Mouse (Mus musculus) liver, postnatal 0 days (tissue): ENCODE data around the gene Smco1.

ENCODE experiments used
- CTCF ChIP-seq: sonication (generic); IDR thresholded peaks from 2 replicates; pipeline ENCODE4 v1.5.1; 2016; ENCODE audit warnings: antibody characterized with exemption, low read depth
- EP300 ChIP-seq: IDR thresholded peaks from 2 replicates; pipeline ENCODE4 v1.6.1; 2016; ENCODE audit warnings: antibody characterized with exemption, low read depth, mild to moderate bottlenecking

DNA sequence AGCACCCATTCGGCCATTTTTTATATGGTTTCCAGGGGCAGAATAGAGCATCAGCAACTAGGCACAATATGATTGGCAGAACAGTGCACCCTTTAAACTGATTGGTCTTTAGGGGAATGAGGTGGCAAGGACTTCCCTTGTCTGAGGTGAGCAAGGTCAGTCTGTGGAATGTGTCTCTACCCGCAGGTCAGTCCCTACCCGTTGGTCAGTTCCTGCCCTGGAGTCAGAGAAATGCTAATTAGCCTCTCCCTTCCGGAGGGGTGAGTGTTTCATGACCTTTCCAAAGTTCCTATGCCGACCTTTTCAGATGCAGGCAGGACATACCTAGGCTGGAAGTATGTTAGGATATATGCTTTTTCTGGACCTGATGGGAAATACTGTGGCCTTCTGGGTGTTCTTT is 41.1 kb downstream of the Smco1 start:
- no peak for TF ChIP-seq CTCF
- no peak for TF ChIP-seq EP300
